Mouse (Mus musculus): ENCODE measurements at regions not wholly inside any gene's neighbourhood (a gene's known extent, or its start where the extent isn't known, plus 50 kb on each side); places are given as distances from the start of the nearest gene placed in this dataset.

DNA sequence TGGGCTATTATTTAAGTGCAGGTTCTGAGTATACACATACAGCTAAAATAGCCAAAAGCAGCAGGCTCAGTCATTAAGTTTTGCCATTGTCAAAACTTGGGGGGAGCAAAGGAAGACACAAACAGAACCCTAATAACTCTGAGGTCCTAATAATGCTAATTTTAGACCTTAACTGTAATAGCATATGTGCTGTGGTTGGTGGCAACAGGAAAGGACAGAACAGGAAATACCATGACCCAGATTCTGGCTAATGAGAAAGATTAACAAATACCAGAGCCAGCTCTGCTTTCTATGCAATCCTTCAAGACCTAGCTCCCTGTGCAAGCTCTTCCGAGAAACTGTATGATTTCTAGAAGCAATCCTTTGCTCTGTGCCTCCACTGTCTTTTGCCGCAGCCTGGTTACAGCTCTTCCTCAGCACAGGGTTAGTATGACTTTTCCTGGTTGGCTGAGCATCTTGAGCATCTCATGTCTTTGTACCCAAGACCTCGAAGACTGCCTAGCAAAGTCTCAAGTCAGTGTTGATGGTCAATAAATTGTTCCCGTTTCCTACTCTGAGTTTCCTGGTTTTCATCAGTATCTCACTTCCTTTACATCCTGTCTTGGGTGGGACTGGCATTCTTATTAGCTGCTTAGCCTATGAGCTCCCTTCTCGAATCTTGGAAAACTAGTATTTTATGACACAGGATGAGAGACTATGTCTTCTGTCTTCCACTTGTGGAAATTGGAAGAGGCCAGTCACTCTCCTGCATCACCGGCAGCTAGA is 49.9 kb upstream of the Eed start:
- Histone ChIP-seq H3K4me2 (ENCODE audit: low read length) (peak overlapping the region; percentile 35), H3K9ac (ENCODE audit: low read depth, low read length) (peak overlapping the region; percentile 46; the same call in 1 of the 2 replicates), H3K9me3 (replicated peaks; ENCODE audit: control insufficient read depth, low read length, poor library complexity, severe bottlenecking) (no peaks in the 10 kb centered on the region), H3K4me3 (ENCODE audit: low read depth, low read length) (no peak overlapping the region), H3K27me3 (ENCODE audit: control insufficient read depth, insufficient read depth, low read depth, low read length) (no peaks in the 10 kb centered on the region), H3K36me3 (ENCODE audit: control insufficient read depth, insufficient read depth, low read length) (no peaks in the 10 kb centered on the region), H3K4me1 (ENCODE audit: control insufficient read depth, insufficient read depth, low read length) (peaks cover 23% of the 10 kb centered on the region), H3K27ac (ENCODE audit: low read length) (peak overlapping the region; percentile 61)
- 90% methylated on average over 6 of the region's 6 CpGs for WGBS
- ATAC-seq, result no peak

DNA sequence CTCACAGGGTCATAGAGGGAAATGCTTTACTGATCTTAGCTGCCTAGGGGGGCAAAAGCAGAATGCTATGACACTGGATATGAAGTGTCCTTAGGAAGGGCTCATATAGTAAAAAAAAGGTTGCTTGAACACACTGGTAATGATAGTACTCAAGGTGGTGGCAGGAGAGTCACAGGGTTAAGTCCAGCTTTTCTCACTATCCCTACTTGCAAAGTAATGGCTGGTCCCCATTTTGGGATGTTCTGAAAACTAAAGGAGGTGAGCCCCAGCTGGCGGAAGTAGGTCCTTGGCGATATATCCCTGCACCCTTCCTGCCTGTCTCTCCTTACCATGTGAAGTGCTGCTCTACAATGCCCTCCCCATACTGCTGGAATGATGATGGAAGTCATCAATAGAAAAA is 52.3 kb upstream of the Eed start:
- H3K9ac ChIP-seq (ENCODE audit: low read depth, low read length), result no peak overlapping the region
- H3K4me2 ChIP-seq (ENCODE audit: low read length), result no peak overlapping the region
- H3K27ac ChIP-seq (ENCODE audit: low read length), result no peak overlapping the region
- no peak for ATAC-seq
- no peaks in the 10 kb centered on the region for H3K27me3 ChIP-seq (ENCODE audit: control insufficient read depth, insufficient read depth, low read depth, low read length)
- no peak overlapping the region for H3K4me3 ChIP-seq (ENCODE audit: low read depth, low read length)
- no peaks in the 10 kb centered on the region for H3K36me3 ChIP-seq (ENCODE audit: control insufficient read depth, insufficient read depth, low read length)
- peaks cover 23% of the 10 kb centered on the region for H3K4me1 ChIP-seq (ENCODE audit: control insufficient read depth, insufficient read depth, low read length)
- no peaks in the 10 kb centered on the region for H3K9me3 ChIP-seq (replicated peaks; ENCODE audit: control insufficient read depth, low read length, poor library complexity, severe bottlenecking)
- 100% methylated on average over 2 of the region's 2 CpGs for WGBS

DNA sequence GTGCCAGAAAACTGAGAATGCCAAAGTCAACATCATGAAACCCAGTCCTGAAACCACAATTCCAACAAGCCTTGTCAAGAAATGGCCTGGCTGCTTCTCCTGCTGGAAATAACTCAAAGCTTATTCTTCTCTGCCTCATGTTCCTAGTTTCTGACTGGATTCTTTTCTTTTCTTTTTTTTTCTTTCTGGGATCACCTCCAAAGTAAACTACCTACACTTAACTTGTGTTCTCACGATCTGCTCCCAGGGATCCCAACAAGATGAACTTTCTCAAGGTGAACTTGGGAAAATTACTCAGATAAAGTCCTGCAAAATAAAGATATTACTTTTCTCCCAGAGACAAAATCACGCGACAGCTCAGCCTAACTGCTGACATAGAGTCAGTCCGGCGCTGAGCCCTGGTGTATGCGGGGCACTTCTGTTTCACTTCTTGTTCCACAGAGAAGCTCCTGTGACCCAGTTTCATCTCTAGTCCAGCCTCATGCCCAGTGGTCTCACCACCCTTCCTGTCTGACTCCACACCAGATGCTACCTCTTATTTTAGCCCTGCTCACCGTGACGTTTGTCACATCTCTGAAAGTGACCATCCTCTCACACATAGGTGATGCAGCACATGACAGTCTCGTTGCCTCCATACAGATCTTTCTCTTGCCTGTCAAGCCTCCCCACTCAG is 53.0 kb upstream of the Eed start:
- Histone ChIP-seq H3K27ac (ENCODE audit: low read length) (no peak overlapping the region), H3K4me2 (ENCODE audit: low read length) (no peak overlapping the region), H3K9ac (ENCODE audit: low read depth, low read length) (no peak overlapping the region), H3K9me3 (replicated peaks; ENCODE audit: control insufficient read depth, low read length, poor library complexity, severe bottlenecking) (no peaks in the 10 kb centered on the region), H3K4me1 (ENCODE audit: control insufficient read depth, insufficient read depth, low read length) (peaks cover 21% of the 10 kb centered on the region), H3K36me3 (ENCODE audit: control insufficient read depth, insufficient read depth, low read length) (no peaks in the 10 kb centered on the region), H3K4me3 (ENCODE audit: low read depth, low read length) (no peak overlapping the region), H3K27me3 (ENCODE audit: control insufficient read depth, insufficient read depth, low read depth, low read length) (no peaks in the 10 kb centered on the region)
- ATAC-seq, result no peak
- WGBS, result 93% methylated on average over 9 of the region's 9 CpGs

DNA sequence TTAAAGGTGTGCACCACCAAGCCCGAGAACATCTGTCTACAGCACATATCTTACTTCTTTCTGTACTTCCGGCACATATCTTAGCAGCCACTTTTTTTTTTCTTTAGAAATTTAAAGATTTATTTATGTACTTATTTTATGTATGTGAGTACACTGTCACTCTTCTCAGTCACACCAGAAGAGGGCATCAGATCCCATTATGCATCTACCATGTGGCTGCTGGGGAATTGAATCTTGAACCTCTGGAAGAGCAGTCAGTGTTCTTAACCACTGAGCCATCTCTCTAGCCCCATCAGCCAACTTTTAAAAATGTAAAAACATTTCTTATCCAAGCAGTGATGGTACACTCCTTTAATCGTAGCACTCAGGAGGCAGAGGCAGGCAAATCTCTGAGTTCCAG is 53.7 kb upstream of the Eed start:
- no peak overlapping the region for H3K27ac ChIP-seq (ENCODE audit: low read length)
- 94% methylated on average over 3 of the region's 3 CpGs for WGBS
- H3K9ac ChIP-seq (ENCODE audit: low read depth, low read length), result no peak overlapping the region
- H3K27me3 ChIP-seq (ENCODE audit: control insufficient read depth, insufficient read depth, low read depth, low read length), result no peaks in the 10 kb centered on the region
- H3K36me3 ChIP-seq (ENCODE audit: control insufficient read depth, insufficient read depth, low read length), result no peaks in the 10 kb centered on the region
- no peaks in the 10 kb centered on the region for H3K9me3 ChIP-seq (replicated peaks; ENCODE audit: control insufficient read depth, low read length, poor library complexity, severe bottlenecking)
- no peak overlapping the region for H3K4me3 ChIP-seq (ENCODE audit: low read depth, low read length)
- H3K4me2 ChIP-seq (ENCODE audit: low read length), result no peak overlapping the region
- no peak for ATAC-seq
- H3K4me1 ChIP-seq (ENCODE audit: control insufficient read depth, insufficient read depth, low read length), result peaks cover 15% of the 10 kb centered on the region

DNA sequence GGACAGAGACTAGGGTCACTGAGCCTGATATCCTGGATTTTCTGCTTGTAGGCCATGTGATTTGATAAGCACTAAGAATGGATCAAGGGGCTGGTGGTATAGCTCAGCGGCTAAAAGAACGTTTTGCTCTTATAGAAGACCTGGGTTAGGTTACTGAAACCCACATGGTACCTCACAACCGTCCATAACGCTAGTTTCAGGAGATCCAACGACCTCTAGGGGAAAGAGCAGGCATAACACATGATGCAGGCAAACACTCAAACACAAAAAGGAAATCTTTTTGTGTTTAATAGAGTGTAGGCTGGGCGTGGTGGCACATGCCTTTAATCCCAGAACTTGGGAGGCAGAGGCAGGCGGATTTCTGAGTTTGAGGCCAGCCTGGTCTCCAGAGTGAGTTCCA is 54.6 kb upstream of the Eed start:
- H3K4me1 ChIP-seq (ENCODE audit: control insufficient read depth, insufficient read depth, low read length), result peaks cover 6% of the 10 kb centered on the region
- WGBS, result 72% methylated on average over 7 of the region's 7 CpGs
- H3K36me3 ChIP-seq (ENCODE audit: control insufficient read depth, insufficient read depth, low read length), result no peaks in the 10 kb centered on the region
- H3K4me2 ChIP-seq (ENCODE audit: low read length), result no peak overlapping the region
- H3K4me3 ChIP-seq (ENCODE audit: low read depth, low read length), result no peak overlapping the region
- no peak for ATAC-seq
- no peaks in the 10 kb centered on the region for H3K27me3 ChIP-seq (ENCODE audit: control insufficient read depth, insufficient read depth, low read depth, low read length)
- H3K9ac ChIP-seq (ENCODE audit: low read depth, low read length), result no peak overlapping the region
- H3K9me3 ChIP-seq (replicated peaks; ENCODE audit: control insufficient read depth, low read length, poor library complexity, severe bottlenecking), result no peaks in the 10 kb centered on the region
- no peak overlapping the region for H3K27ac ChIP-seq (ENCODE audit: low read length)

DNA sequence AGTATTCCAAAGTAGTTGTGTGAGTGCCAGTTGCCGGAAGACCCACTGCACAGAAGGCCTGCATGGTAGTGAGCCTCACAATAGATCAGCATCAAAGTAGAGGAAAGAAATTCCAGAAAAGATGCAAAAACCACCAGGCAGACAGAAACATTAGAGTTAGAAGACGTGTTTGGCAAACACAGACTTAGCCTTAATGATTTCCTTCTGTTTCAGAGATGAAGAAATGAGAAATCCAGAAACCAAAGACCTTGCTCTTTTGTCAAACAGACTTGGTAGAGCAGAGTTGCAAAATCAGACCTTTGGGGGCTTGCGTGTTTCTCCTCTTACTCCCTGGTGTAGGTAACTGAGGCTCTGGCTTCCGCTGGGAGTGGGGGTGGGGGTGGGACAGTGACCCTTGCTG is 57.0 kb upstream of the Eed start:
- no peak overlapping the region for H3K4me2 ChIP-seq (ENCODE audit: low read length)
- no peaks in the 10 kb centered on the region for H3K27me3 ChIP-seq (ENCODE audit: control insufficient read depth, insufficient read depth, low read depth, low read length)
- H3K4me3 ChIP-seq (ENCODE audit: low read depth, low read length), result no peak overlapping the region
- H3K36me3 ChIP-seq (ENCODE audit: control insufficient read depth, insufficient read depth, low read length), result no peaks in the 10 kb centered on the region
- H3K9ac ChIP-seq (ENCODE audit: low read depth, low read length), result no peak overlapping the region
- 92% methylated on average over 4 of the region's 4 CpGs for WGBS
- H3K27ac ChIP-seq (ENCODE audit: low read length), result no peak overlapping the region
- ATAC-seq, result no peak
- peaks cover 5% of the 10 kb centered on the region; the same call in 1 of the 2 replicates for H3K4me1 ChIP-seq (ENCODE audit: control insufficient read depth, insufficient read depth, low read length)
- H3K9me3 ChIP-seq (replicated peaks; ENCODE audit: control insufficient read depth, low read length, poor library complexity, severe bottlenecking), result no peaks in the 10 kb centered on the region

DNA sequence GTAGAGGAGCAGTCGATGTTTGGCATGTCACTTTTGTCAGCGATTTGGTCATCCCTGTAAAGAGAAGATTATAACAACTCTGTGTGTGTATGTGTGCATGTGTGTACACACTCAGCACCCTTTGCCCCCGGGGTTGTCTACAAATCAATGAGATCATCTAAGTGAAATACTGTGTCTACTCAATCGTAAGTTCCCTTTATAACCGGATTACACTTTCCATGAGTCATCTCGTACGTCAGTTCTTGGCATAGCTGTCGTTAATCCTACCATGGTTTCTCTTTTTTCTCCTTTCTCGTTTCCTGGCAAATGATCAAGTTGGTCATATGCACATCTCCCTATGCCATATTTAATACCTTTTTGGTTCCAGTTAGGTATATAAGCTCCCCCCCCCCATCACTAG is 58.7 kb upstream of the Eed start:
- Histone ChIP-seq H3K36me3 (ENCODE audit: control insufficient read depth, insufficient read depth, low read length) (no peaks in the 10 kb centered on the region), H3K9ac (ENCODE audit: low read depth, low read length) (no peak overlapping the region), H3K4me1 (ENCODE audit: control insufficient read depth, insufficient read depth, low read length) (peaks cover 5% of the 10 kb centered on the region; the same call in 1 of the 2 replicates), H3K27ac (ENCODE audit: low read length) (no peak overlapping the region), H3K27me3 (ENCODE audit: control insufficient read depth, insufficient read depth, low read depth, low read length) (no peaks in the 10 kb centered on the region), H3K4me3 (ENCODE audit: low read depth, low read length) (no peak overlapping the region), H3K9me3 (replicated peaks; ENCODE audit: control insufficient read depth, low read length, poor library complexity, severe bottlenecking) (no peaks in the 10 kb centered on the region), H3K4me2 (ENCODE audit: low read length) (no peak overlapping the region)
- WGBS, result 66% methylated on average over 9 of the region's 9 CpGs
- ATAC-seq, result no peak

DNA sequence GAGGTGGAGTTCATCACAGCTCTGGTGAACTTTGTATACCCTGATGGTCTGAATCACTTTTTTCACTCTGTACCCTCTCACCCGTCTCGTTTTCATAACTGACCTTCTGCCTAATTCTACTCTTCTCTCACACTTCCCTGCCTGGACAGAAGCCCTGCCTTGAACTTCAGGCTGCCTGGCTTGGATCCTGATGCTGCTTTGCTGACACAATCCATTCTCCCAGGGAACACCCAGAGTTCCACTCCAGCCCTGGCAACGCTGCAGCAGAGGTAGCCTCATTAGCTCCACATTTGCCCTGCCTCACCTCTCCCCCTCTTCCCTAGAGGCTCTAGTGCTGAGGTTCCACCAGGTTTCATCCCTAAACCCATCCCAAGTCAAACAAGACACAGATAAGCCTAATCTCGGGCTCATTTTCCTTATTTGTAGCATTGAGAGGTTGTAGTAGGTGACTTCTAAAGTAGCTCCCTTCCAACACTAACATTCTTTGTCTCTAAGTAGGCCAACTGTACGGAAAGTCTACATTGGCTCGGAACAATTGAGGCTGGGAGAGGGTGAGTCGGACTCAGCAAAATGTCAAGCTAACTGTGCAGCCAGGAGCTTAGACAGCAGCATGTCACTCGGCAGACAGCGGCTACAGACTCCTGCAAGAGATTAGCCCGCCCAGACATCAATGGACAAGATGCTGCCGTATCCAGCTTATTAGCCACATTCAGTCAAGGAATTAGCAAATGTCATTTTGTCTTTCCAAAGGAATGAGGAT is 60.0 kb upstream of the Eed start:
- no peak overlapping the region for H3K9ac ChIP-seq (ENCODE audit: low read depth, low read length)
- WGBS, result 48% methylated on average over 11 of the region's 11 CpGs
- ATAC-seq, result no peak

More for the DNA sequence above, 60.0 kb upstream of the Eed start:
- H3K9me3 ChIP-seq (replicated peaks; ENCODE audit: control insufficient read depth, low read length, poor library complexity, severe bottlenecking), result no peaks in the 10 kb centered on the region
- H3K27ac ChIP-seq (ENCODE audit: low read length), result no peak overlapping the region
- no peak overlapping the region for H3K4me3 ChIP-seq (ENCODE audit: low read depth, low read length)
- no peak overlapping the region for H3K4me2 ChIP-seq (ENCODE audit: low read length)
- peaks cover 5% of the 10 kb centered on the region; the same call in 1 of the 2 replicates for H3K4me1 ChIP-seq (ENCODE audit: control insufficient read depth, insufficient read depth, low read length)
- H3K36me3 ChIP-seq (ENCODE audit: control insufficient read depth, insufficient read depth, low read length), result no peaks in the 10 kb centered on the region
- no peaks in the 10 kb centered on the region for H3K27me3 ChIP-seq (ENCODE audit: control insufficient read depth, insufficient read depth, low read depth, low read length)

Measured in midbrain, embryonic 16.5 days (tissue).